8 mouse cellular contexts compared by ENCODE assay signal in the genomic region with DNA sequence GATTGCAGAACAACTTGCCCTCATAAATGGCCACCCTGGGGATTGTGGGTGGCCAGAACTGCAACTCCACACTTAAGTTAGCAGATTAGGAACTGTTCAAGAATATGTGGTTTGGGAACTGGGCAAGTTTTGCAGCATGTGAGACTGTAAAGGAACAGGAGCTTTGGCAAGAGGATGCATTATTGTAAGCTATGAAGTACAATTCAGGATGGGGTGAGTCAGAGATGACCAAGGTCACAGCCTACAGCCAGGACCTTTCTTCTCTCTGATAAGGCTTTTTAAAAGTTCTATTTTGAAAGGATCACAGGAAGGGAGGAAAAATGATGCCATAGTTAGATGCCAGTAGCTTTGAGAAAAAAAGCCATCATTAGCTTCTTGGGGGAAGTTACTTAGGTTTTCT.
"Had no signal": no experiment of that assay in that cellular context is flagged by ENCODE, and none has a peak within 500 bp of the region (broad histone marks: within the 10 kb centered on the region; RNA-seq: fewer than 3 reads in every experiment).

No protein-coding gene starts in this region.

- DNase-seq: kidney, postnatal 25 days; layer of hippocampus, adult 9-11 months; liver, embryonic 13.5 days; lung, embryonic 14.5 days; right cerebral cortex, adult 18-20 months; right cerebral cortex, postnatal 14 days; right cerebral cortex, postnatal 4 days; thymus, postnatal 25 days had no signal
